Mouse (Mus musculus) myocyte (in vitro differentiated cells): ENCODE data around the gene Gm28576. TPM values are rescaled to one million over a fixed set of nuclear protein-coding genes. Genes with fewer than 3 reads are reported as not detected.
"Not testable (repeated sequence)": the region's sequence is repeated elsewhere in the genome, so short reads cannot be mapped to it uniquely, and the experiment has no call there.

Experiments used
- H3K27me3 ChIP-seq: one replicate; pipeline ENCODE4 v1.6.1; 2011; ENCODE audit not compliant: control insufficient read depth, insufficient read depth, insufficient read length
- H3K36me3 ChIP-seq: one replicate; pipeline ENCODE4 v1.6.1; 2011; ENCODE audit not compliant: control insufficient read depth, insufficient read depth
- H3K4me2 ChIP-seq: one replicate; pipeline ENCODE4 v1.6.1; 2011; ENCODE audit warnings: low read depth, control low read depth
- H3K4me3 ChIP-seq: one replicate; pipeline ENCODE4 v1.5.1; 2011; ENCODE audit warnings: mild to moderate bottlenecking, control low read depth, moderate library complexity
- H3K79me2 ChIP-seq: one replicate; pipeline ENCODE4 v1.6.1; 2011; ENCODE audit not compliant: control insufficient read depth, insufficient read depth
- H3ac ChIP-seq: one replicate; pipeline ENCODE4 v1.6.1; 2011; ENCODE audit not compliant: control insufficient read depth, insufficient read length
- polyA plus RNA-seq: library from polyadenylated mRNA; unstranded; fragments of >200 nt; fragmentation: generic; extraction: Trizol; gene quantifications from one replicate; pipeline ENCODE4 v1.2.1, GENCODE M21; 2012; ENCODE audit warnings: missing spikeins

The Gm28576 gene
- not detected for polyA plus RNA-seq

DNA sequence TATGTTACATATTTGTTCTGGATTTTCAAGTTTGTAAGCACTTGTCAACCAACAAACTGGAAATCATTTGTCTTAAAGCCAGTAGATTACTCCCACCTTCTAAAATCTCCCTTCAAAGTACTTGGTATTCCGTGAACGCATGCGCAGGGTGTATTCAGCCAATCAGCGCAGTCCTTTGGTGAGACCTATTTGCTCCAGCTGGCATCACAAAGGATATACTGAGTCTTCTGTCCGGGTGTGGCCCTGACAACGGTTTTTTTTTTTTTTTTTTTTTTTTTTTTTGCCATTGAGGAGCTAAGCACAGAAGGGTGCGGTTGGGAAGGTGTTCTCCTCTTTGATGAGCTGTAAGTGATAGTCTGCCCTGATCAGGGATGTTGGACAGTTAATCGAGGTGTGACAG is at the start of gene Gm28576:
TSS of gene Gm28576 (plus strand) at position 301 of the 400 bp plus-strand sequence.
- not testable (repeated sequence) for H3K4me3 ChIP-seq, H3K4me2 ChIP-seq, H3K79me2 ChIP-seq, H3ac ChIP-seq, H3K27me3 ChIP-seq, H3K36me3 ChIP-seq

Other genes with a start within 250 kb of the Gm28576 start
- gene Gm20826, start 84.5 kb upstream of the Gm28576 start, polyA plus RNA-seq = not detected